Mouse (Mus musculus) embryonic facial prominence, embryonic 13.5 days (tissue): ENCODE measurements around the gene Nom1. TPM values are rescaled to one million over a fixed set of nuclear protein-coding genes. Genes with fewer than 3 reads are reported as not detected.

Source experiments
- ATAC-seq: fragments of 200-750 bp; cut with Nextera tagmentation; 2 replicates; pipeline ENCODE4 v1.8.0; 2017; ENCODE audit warnings: low read depth; ENCODE audit not compliant: insufficient number of reproducible peaks, insufficient read depth, low FRiP score, low TSS enrichment
- H3K27ac ChIP-seq: fragments of 300-500 bp; sonication (generic); 2 replicates; pipeline ENCODE4 v1.5.1; 2015; ENCODE audit warnings: moderate library complexity, mild to moderate bottlenecking, inconsistent platforms
- H3K27me3 ChIP-seq: fragments of 300-500 bp; sonication (generic); 2 replicates; pipeline ENCODE4 v1.6.1; 2015; ENCODE audit warnings: mild to moderate bottlenecking, inconsistent platforms
- H3K36me3 ChIP-seq: fragments of 300-500 bp; sonication (generic); 2 replicates; pipeline ENCODE4 v1.6.1; 2015; ENCODE audit warnings: mild to moderate bottlenecking, inconsistent platforms
- H3K4me1 ChIP-seq: fragments of 300-500 bp; sonication (generic); 2 replicates; pipeline ENCODE4 v1.6.1; 2015; ENCODE audit warnings: inconsistent platforms
- H3K4me2 ChIP-seq: fragments of 300-500 bp; sonication (generic); 2 replicates; pipeline ENCODE4 v1.6.1; 2015; ENCODE audit warnings: moderate library complexity, mild to moderate bottlenecking, inconsistent platforms
- H3K4me3 ChIP-seq: fragments of 300-500 bp; sonication (generic); 2 replicates; pipeline ENCODE4 v1.5.1; 2015; ENCODE audit warnings: mild to moderate bottlenecking, inconsistent platforms
- H3K9ac ChIP-seq: fragments of 300-500 bp; sonication (generic); 2 replicates; pipeline ENCODE4 v1.6.1; 2015; ENCODE audit warnings: mild to moderate bottlenecking, inconsistent platforms
- H3K9me3 ChIP-seq: fragments of 300-500 bp; sonication (generic); 2 replicates; pipeline ENCODE4 v1.6.1; 2016; ENCODE audit warnings: inconsistent platforms
- WGBS: fragments of 180-500 bp; shearing (Covaris S2); methylation state at CpG from one replicate; pipeline ENCODE4 v1.1.7; 2015; ENCODE audit warnings: mixed read lengths; 5-methylcytosine and 5-hydroxymethylcytosine counted together
- polyA plus RNA-seq: library from polyadenylated mRNA; unstranded; fragments of >200 nt; fragmentation: Nextera tagmentation; extraction: Ambion mirVana; gene quantifications from 2 replicates; pipeline ENCODE4 v1.2.1, GENCODE M21; 2015

Nom1 gene
- polyA plus RNA-seq, 1 experiment from 2014 or later: 27.9 TPM

- no peak overlapping the region for H3K4me2 ChIP-seq
- no peaks in the 10 kb centered on the region for H3K9me3 ChIP-seq
- no peak overlapping the region for H3K9ac ChIP-seq
- ATAC-seq: no peak
- no peak overlapping the region for H3K4me3 ChIP-seq
- peaks cover 99% of the 10 kb centered on the region for H3K27me3 ChIP-seq
- H3K4me1 ChIP-seq: peaks cover 5% of the 10 kb centered on the region; the same call in 1 of the 2 replicates
- H3K27ac ChIP-seq: no peak overlapping the region
- WGBS: under 1% methylated on average over 38 of the region's 38 CpGs
- H3K36me3 ChIP-seq: no peaks in the 10 kb centered on the region
Observed at GRCm38 (mm10) chr5:29484965-29485940, 50.8 kb downstream of the Nom1 start.

GRCm38 (mm10) chr5:29485941-29486320, 51.5 kb downstream of the Nom1 start:
- no peaks in the 10 kb centered on the region for H3K36me3 ChIP-seq
- 4% methylated on average over 10 of the region's 10 CpGs for WGBS
- no peak overlapping the region for H3K27ac ChIP-seq
- no peak for ATAC-seq
- H3K27me3 ChIP-seq: peaks cover 99% of the 10 kb centered on the region
- H3K9me3 ChIP-seq: no peaks in the 10 kb centered on the region
- H3K4me2 ChIP-seq: no peak overlapping the region
- no peak overlapping the region for H3K4me3 ChIP-seq
- no peak overlapping the region for H3K9ac ChIP-seq
- peaks cover 5% of the 10 kb centered on the region; the same call in 1 of the 2 replicates for H3K4me1 ChIP-seq

- no peak overlapping the region for H3K27ac ChIP-seq
- no peak overlapping the region for H3K4me3 ChIP-seq
- peaks cover 99% of the 10 kb centered on the region for H3K27me3 ChIP-seq
- H3K36me3 ChIP-seq: no peaks in the 10 kb centered on the region
- no peak overlapping the region for H3K4me2 ChIP-seq
- H3K4me1 ChIP-seq: peaks cover 5% of the 10 kb centered on the region; the same call in 1 of the 2 replicates
- no peak overlapping the region for H3K9ac ChIP-seq
- H3K9me3 ChIP-seq: no peaks in the 10 kb centered on the region
- no peak for ATAC-seq
- WGBS: 14% methylated on average over 13 of the region's 13 CpGs
Observed at GRCm38 (mm10) chr5:29487321-29487720, 52.9 kb downstream of the Nom1 start.

GRCm38 (mm10) chr5:29507013-29507412, 72.5 kb downstream of the Nom1 start:
- Histone ChIP-seq H3K27ac (no peak overlapping the region), H3K4me2 (no peak overlapping the region), H3K4me1 (no peaks in the 10 kb centered on the region), H3K9me3 (no peaks in the 10 kb centered on the region), H3K4me3 (no peak overlapping the region), H3K36me3 (no peaks in the 10 kb centered on the region), H3K9ac (no peak overlapping the region), H3K27me3 (no peaks in the 10 kb centered on the region)
- WGBS: 73% methylated on average over 3 of the region's 3 CpGs
- ATAC-seq: no peak

Other genes starting within 250 kb of the Nom1 start
- gene Rnf32, start 238.7 kb upstream of the Nom1 start, polyA plus RNA-seq: 3.9 and 6.4 TPM in 2 replicates
- gene Lmbr1, start 56.3 kb upstream of the Nom1 start, polyA plus RNA-seq: 9.0 and 13.1 TPM in 2 replicates
- gene Mnx1, start 43.8 kb downstream of the Nom1 start, polyA plus RNA-seq: not detected in 2 replicates
- 17.5 and 28.7 TPM in 2 replicates for gene Ube3c, start 134.6 kb downstream of the Nom1 start, polyA plus RNA-seq